ENCODE assay signal across 10 mouse cellular contexts in the genomic region with DNA sequence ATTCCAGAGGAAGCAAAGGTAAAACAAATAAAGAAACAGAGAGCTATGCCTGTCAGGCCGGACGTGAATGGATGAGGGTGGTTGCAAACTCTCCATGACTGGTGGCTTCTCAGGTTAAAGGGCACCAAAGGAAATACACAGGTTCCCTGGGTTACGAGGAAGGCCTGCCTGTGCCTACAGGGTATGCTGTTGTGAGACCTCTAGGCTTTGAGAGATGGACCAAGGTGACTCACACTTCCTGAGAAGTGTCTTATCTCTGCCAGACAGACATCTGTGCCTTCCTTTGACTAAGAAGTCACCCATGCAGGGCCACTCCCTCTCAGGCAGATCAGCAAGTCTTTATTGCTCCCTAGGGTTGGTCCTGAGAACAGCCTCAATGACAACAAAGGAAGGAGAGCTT. TPM values are rescaled to one million over a fixed set of nuclear protein-coding genes. Genes with fewer than 3 reads are reported as not detected.
DNase-seq lines count a peak whose midpoint lies in the region; ATAC-seq and TF ChIP-seq lines count a peak whose summit lies in the region.
"Had no signal": no experiment of that assay in that cellular context is flagged by ENCODE, and none has a peak within 500 bp of the region (broad histone marks: within the 10 kb centered on the region; RNA-seq: fewer than 3 reads in every experiment).

No protein-coding gene starts in this region.

- no peak for TF ChIP-seq CTCF in layer of hippocampus, adult 2 months (conservative IDR thresholded peaks at IDR 0.05)

- peak; percentile 98 for ATAC-seq in megakaryocyte-erythroid progenitor cell, adult 5-6 weeks (replicated peaks; ENCODE audit: low FRiP score, low TSS enrichment, poor library complexity, severe bottlenecking)
- ATAC-seq: intestine, postnatal 0 days had no signal

- no peak overlapping the region for H3K27ac ChIP-seq in layer of hippocampus, adult 2 months
- H3K27ac ChIP-seq: limb, embryonic 12.5 days had no signal

- no peak overlapping the region for H3K4me3 ChIP-seq in layer of hippocampus, adult 2 months
- H3K4me3 ChIP-seq: limb, embryonic 12.5 days had no signal

- DNase-seq in kidney, adult 11 months = peak; percentile 80
- DNase-seq in kidney, postnatal 4 days = no peak
- DNase-seq in c-Kit-positive CD71-positive TER-119-negative erythroid progenitor cells, embryonic 14.5 days (ENCODE audit: low read depth) = peak; percentile 53
- peak; percentile 53 to 80 for DNase-seq in kidney, postnatal 36 days
- DNase-seq in urinary bladder, postnatal 10 days (ENCODE audit: low spot score) = no peak
- no peak for DNase-seq in testis, postnatal 14 days (ENCODE audit: low spot score)
- no peak for DNase-seq in layer of hippocampus, adult 2 months (ENCODE audit: low spot score in 2 of 2)

RNA-seq across cellular contexts. Expression of gene Cdrt4, which starts 21.2 kb away (rescaled TPM):
- total RNA-seq in megakaryocyte-erythroid progenitor cell, adult 5-6 weeks (2014; fragmentation: Nextera tagmentation) = not detected in 2 replicates
- not detected in 2 replicates for total RNA-seq in megakaryocyte-erythroid progenitor cell, adult 5-6 weeks (2017)
- total RNA-seq in layer of hippocampus, adult 2 months (2021) = not detected

RNA-seq across cellular contexts. Expression of gene Tvp23b, which starts 50.5 kb away (rescaled TPM):
- total RNA-seq in megakaryocyte-erythroid progenitor cell, adult 5-6 weeks (2014; fragmentation: Nextera tagmentation) = 25.3 and 32.2 TPM in 2 replicates
- 47.2 and 68.9 TPM in 2 replicates for total RNA-seq in megakaryocyte-erythroid progenitor cell, adult 5-6 weeks (2017)
- total RNA-seq in layer of hippocampus, adult 2 months (2021) = 10 to 100 TPM; 27.6 to 30.5 TPM

Comparison
In these comparisons a context has a peak if more than half of its experiments do, and no peak if none do; other contexts are left out.
1. DNase-seq: peak in kidney, adult 11 months (single experiment), c-Kit-positive CD71-positive TER-119-negative erythroid progenitor cells, embryonic 14.5 days (single experiment) and kidney, postnatal 36 days (2 of 2); none in kidney, postnatal 4 days (0 of 2), urinary bladder, postnatal 10 days (single experiment), testis, postnatal 14 days (single experiment) and layer of hippocampus, adult 2 months (0 of 2).